Mouse (Mus musculus) kidney, adult 2 months (tissue): ENCODE measurements at regions not wholly inside any gene's neighbourhood (a gene's known extent, or its start where the extent isn't known, plus 50 kb on each side); places are given as distances from the start of the nearest gene placed in this dataset.
"Not testable (repeated sequence)": the region's sequence is repeated elsewhere in the genome, so short reads cannot be mapped to it uniquely, and the experiment has no call there.

Source experiments
- DNase-seq: peaks from one replicate; pipeline ENCODE4 v3.0.0; 2021
- H3K27ac ChIP-seq: fragments of 200-500 bp; 2 replicates; pipeline ENCODE4 v1.5.1; 2012; ENCODE audit warnings: low read depth, low read length, control low read depth, inconsistent platforms; ENCODE audit not compliant: insufficient read depth
- H3K27me3 ChIP-seq: fragments of 200-500 bp; replicated peaks from 2 replicates; pipeline ENCODE4 v1.6.1; 2012; ENCODE audit warnings: mild to moderate bottlenecking, moderate library complexity, low read length, inconsistent platforms; ENCODE audit not compliant: control insufficient read depth, insufficient read depth
- H3K36me3 ChIP-seq: fragments of 200-500 bp; 2 replicates; pipeline ENCODE4 v1.6.1; 2012; ENCODE audit warnings: mild to moderate bottlenecking, moderate library complexity, low read length, inconsistent platforms; ENCODE audit not compliant: control insufficient read depth, insufficient read depth
- H3K4me1 ChIP-seq: fragments of 200-500 bp; 2 replicates; pipeline ENCODE4 v1.6.1; 2011; ENCODE audit warnings: low read length; ENCODE audit not compliant: control insufficient read depth, insufficient read depth
- H3K4me3 ChIP-seq: fragments of 200-500 bp; 2 replicates; pipeline ENCODE4 v1.5.1; 2011; ENCODE audit warnings: mild to moderate bottlenecking, low read depth, low read length, control low read depth; ENCODE audit not compliant: insufficient read depth
- CTCF ChIP-seq: fragments of 200-500 bp; conservative IDR thresholded peaks from 2 replicates; pipeline ENCODE4 v1.5.1; 2011; ENCODE audit warnings: low read depth, mild to moderate bottlenecking, control low read depth, low read length, moderate library complexity, mixed read lengths; ENCODE audit not compliant: insufficient read depth, insufficient read length
- POLR2A ChIP-seq: fragments of 200-500 bp; IDR thresholded peaks from one replicate; pipeline ENCODE4 v1.6.1; 2011; ENCODE audit warnings: low read depth, low read length, control low read depth
- WGBS: fragments of 180-500 bp; shearing (Covaris S2); methylation state at CpG from one replicate; pipeline ENCODE4 v1.1.7; 2018; 5-methylcytosine and 5-hydroxymethylcytosine counted together

DNA sequence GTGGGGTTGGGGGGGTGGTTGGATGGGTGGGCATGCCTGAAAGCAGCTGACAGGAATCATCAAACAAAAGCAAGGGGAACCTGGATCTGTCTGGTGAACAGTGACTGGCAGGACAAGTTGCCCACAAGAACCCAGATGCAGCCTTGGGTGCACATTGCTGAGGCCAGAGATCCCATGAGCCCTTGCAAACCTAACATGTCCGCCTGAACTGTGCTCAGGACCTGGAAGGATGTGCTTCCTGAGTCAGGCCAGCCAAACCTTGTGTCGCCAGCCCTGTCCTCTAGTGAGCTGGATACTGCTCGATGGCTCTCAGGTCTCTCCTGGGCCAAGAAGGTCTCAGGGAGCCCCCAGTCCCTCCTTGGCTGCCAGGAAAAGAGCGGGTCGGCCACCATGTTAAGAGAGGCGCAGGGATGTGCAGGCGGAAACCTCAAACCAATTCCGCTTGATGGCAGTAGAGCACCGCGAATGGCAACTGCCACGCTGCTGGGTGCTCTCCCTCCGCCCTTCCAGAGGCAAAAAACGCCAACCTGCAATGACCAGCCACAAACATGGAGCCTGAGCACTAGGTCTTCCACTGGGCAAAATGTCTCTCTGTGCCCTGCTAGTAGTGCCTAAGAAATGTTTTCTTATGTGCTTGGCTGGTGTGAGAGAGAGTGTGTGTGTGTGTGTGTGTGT, 140.2 kb downstream of the Pls3 start:
- H3K4me1 ChIP-seq, H3K27me3 ChIP-seq, H3K27ac ChIP-seq, DNase-seq, H3K36me3 ChIP-seq, H3K4me3 ChIP-seq: not testable (repeated sequence)
- WGBS = 93% methylated on average over 11 of the region's 13 CpGs

- not testable (repeated sequence) for H3K27me3 ChIP-seq, H3K4me3 ChIP-seq, H3K36me3 ChIP-seq, H3K4me1 ChIP-seq, H3K27ac ChIP-seq
- WGBS = 98% methylated on average over 11 of the region's 11 CpGs
- peak; percentile 0 for DNase-seq
These were observed 141.3 kb downstream of the Pls3 start for GRCm38 (mm10) chrX:75733651-75734050.

GRCm38 (mm10) chrX:75729791-75730190, 145.2 kb downstream of the Pls3 start:
- 94% methylated on average over 10 of the region's 12 CpGs for WGBS
- not testable (repeated sequence) for H3K27me3 ChIP-seq, DNase-seq

GRCm38 (mm10) chrX:75728507-75728906, 146.5 kb downstream of the Pls3 start:
- WGBS = 92% methylated on average over 4 of the region's 4 CpGs
- Histone ChIP-seq H3K27me3 (no peaks in the 10 kb centered on the region), H3K4me1 (no peaks in the 10 kb centered on the region), H3K27ac (no peak overlapping the region), H3K36me3 (no peaks in the 10 kb centered on the region), H3K4me3 (no peak overlapping the region)
- no peak for DNase-seq
- no peak for TF ChIP-seq CTCF
- no peak for TF ChIP-seq POLR2A

More at GRCm38 (mm10) chrX:75729791-75730190, 145.2 kb downstream of the Pls3 start:
- not testable (repeated sequence) for H3K27ac ChIP-seq, H3K36me3 ChIP-seq, H3K4me3 ChIP-seq, H3K4me1 ChIP-seq

DNA sequence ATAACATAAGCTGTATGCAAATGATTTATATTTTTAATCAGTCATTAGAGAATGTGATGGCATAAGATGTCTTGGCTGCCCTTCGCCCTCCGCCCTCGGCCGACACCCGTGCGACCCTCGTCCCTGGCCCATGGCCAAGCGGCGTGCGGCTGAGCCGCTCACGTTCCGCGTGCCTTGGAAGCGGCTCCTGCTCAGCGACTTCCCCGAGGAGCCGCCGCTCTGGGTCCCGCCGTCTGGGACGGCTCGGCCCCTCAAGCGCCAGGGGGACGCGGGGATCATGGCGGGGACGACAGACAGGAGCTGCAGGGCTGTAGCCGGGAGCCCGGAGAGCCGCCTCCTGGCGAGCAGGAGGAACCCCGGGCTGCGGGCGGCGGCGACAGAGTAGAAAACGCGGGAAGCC, 145.5 kb upstream of the Rab39b start:
- not testable (repeated sequence) for H3K27ac ChIP-seq, DNase-seq, H3K4me3 ChIP-seq, H3K36me3 ChIP-seq, H3K27me3 ChIP-seq, H3K4me1 ChIP-seq
- 92% methylated on average over 27 of the region's 39 CpGs for WGBS

- Histone ChIP-seq H3K4me1 (no peaks in the 10 kb centered on the region), H3K36me3 (no peaks in the 10 kb centered on the region), H3K4me3 (no peak overlapping the region), H3K27ac (no peak overlapping the region), H3K27me3 (no peaks in the 10 kb centered on the region)
- TF ChIP-seq POLR2A (no peak), CTCF (no peak)
- DNase-seq = no peak
- 21% methylated on average over 1 of the region's 1 CpGs for WGBS
These were observed 121.9 kb upstream of the Rab39b start for GRCm38 (mm10) chrX:75699949-75700348.

- not testable (repeated sequence) for H3K4me1 ChIP-seq, H3K4me3 ChIP-seq, DNase-seq, H3K36me3 ChIP-seq, H3K27ac ChIP-seq, H3K27me3 ChIP-seq
- WGBS = 98% methylated on average over 8 of the region's 8 CpGs
These were observed 97.2 kb upstream of the Rab39b start for GRCm38 (mm10) chrX:75675271-75675670.

DNA sequence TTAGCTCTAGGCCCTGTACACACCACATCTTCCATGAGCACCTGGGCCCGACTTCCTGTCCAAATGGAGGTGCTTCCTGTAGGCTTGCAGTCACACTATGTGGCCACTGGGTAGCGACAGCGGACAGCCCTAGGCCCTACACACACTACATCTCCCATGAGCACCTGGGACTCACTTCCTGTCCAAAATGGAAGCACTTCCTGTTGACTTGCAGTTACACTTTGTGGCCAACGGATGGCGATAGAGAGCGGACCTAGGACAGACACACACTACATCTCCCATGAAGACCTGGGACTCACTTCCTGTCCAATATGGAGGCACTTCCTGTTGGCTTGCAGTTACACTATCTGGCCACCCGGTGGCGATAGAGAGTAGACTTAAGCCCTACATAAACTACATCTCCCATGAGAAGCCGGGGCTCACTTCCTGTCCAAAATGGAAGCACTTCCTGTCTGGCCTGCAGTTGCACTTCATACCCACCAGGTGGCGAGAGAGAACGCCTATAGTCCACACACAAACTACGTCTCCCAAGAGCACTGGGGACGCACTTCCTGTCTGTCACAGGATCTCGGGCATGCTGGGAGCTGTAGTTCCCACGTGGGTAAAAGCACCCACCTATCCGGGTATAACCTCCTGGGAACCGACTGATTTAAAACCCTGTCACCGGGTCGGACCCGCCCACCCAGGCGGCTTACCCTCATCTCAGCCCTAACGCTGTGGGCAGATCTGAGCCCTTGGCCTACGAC, 96.1 kb upstream of the Rab39b start:
- TF ChIP-seq POLR2A = no peak
- TF ChIP-seq CTCF = peak; percentile 53; the same call in 1 of the 2 replicates
- H3K27me3 ChIP-seq = no peaks in the 10 kb centered on the region
- WGBS = 1% methylated on average over 23 of the region's 23 CpGs
- no peak overlapping the region for H3K27ac ChIP-seq
- H3K4me1 ChIP-seq = no peaks in the 10 kb centered on the region
- no peak overlapping the region for H3K4me3 ChIP-seq
- DNase-seq = peak; percentile 98
- no peaks in the 10 kb centered on the region for H3K36me3 ChIP-seq
